Comparison of ENCODE assay signal across 16 mouse cellular contexts in genomic region chr15:25360825-25361224, GRCm38 (mm10). TPM values are rescaled to one million over a fixed set of nuclear protein-coding genes. Genes with fewer than 3 reads are reported as not detected.
DNase-seq lines count a peak whose midpoint lies in the region; ATAC-seq lines count a peak whose summit lies in the region.
"Had no signal": no experiment of that assay in that cellular context is flagged by ENCODE, and none has a peak within 500 bp of the region (broad histone marks: within the 10 kb centered on the region; RNA-seq: fewer than 3 reads in every experiment).

No protein-coding gene starts in this region.

- no peaks in the 10 kb centered on the region for H3K27me3 ChIP-seq in forebrain, embryonic 13.5 days
- H3K27me3 ChIP-seq in forebrain, embryonic 12.5 days: no peaks in the 10 kb centered on the region
- no peaks in the 10 kb centered on the region for H3K27me3 ChIP-seq in midbrain, embryonic 15.5 days (replicated peaks)
- H3K27me3 ChIP-seq: lung, embryonic 15.5 days had no signal

- peaks cover 18% of the 10 kb centered on the region for H3K36me3 ChIP-seq in forebrain, embryonic 13.5 days (ENCODE audit: poor library complexity, severe bottlenecking)
- H3K36me3 ChIP-seq in forebrain, embryonic 12.5 days (replicated peaks): peaks cover 11% of the 10 kb centered on the region; the same call in 1 of the 2 replicates
- no peaks in the 10 kb centered on the region for H3K36me3 ChIP-seq in midbrain, embryonic 15.5 days (replicated peaks)
- H3K36me3 ChIP-seq: heart, embryonic 13.5 days had no signal

- H3K4me2 ChIP-seq in forebrain, embryonic 13.5 days: no peak overlapping the region
- H3K4me2 ChIP-seq in forebrain, embryonic 12.5 days: no peak overlapping the region
- H3K4me2 ChIP-seq in midbrain, embryonic 15.5 days: no peak overlapping the region
- H3K4me2 ChIP-seq: heart, embryonic 13.5 days; liver, embryonic 11.5 days; lung, embryonic 15.5 days had no signal

- peaks cover 62% of the 10 kb centered on the region for H3K4me1 ChIP-seq in forebrain, embryonic 13.5 days
- H3K4me1 ChIP-seq in forebrain, embryonic 12.5 days: peaks cover 55% of the 10 kb centered on the region
- H3K4me1 ChIP-seq in midbrain, embryonic 15.5 days: peaks cover 66% of the 10 kb centered on the region

- peak; percentile 22; the same call in 1 of the 2 replicates for ATAC-seq in forebrain, embryonic 13.5 days
- no peak; the same call in 1 of the 2 replicates for ATAC-seq in forebrain, embryonic 12.5 days (ENCODE audit: low FRiP score)
- ATAC-seq in midbrain, embryonic 15.5 days (replicated peaks): peak; percentile 24

- H3K9me3 ChIP-seq in forebrain, embryonic 13.5 days (replicated peaks): no peaks in the 10 kb centered on the region
- H3K9me3 ChIP-seq in forebrain, embryonic 12.5 days: no peaks in the 10 kb centered on the region
- H3K9me3 ChIP-seq in midbrain, embryonic 15.5 days: no peaks in the 10 kb centered on the region
- H3K9me3 ChIP-seq: heart, embryonic 13.5 days; lung, embryonic 15.5 days had no signal

- no peak overlapping the region for H3K9ac ChIP-seq in forebrain, embryonic 13.5 days
- H3K9ac ChIP-seq in forebrain, embryonic 12.5 days: no peak overlapping the region
- H3K9ac ChIP-seq in midbrain, embryonic 15.5 days: no peak overlapping the region
- H3K9ac ChIP-seq: heart, embryonic 13.5 days; lung, embryonic 15.5 days had no signal

- H3K27ac ChIP-seq in forebrain, embryonic 13.5 days: no peak overlapping the region
- no peak overlapping the region for H3K27ac ChIP-seq in forebrain, embryonic 12.5 days
- H3K27ac ChIP-seq in midbrain, embryonic 15.5 days: 0 out of 2 replicates have a peak overlapping the region, but pooled peaks have one; percentile 8
- H3K27ac ChIP-seq: heart, embryonic 13.5 days; lung, embryonic 15.5 days had no signal

- 51% methylated on average over 5 of the region's 5 CpGs for WGBS in forebrain, embryonic 13.5 days
- WGBS in forebrain, embryonic 12.5 days: 48% methylated on average over 5 of the region's 5 CpGs
- 43% methylated on average over 5 of the region's 5 CpGs for WGBS in midbrain, embryonic 15.5 days

- peak; percentile 25 for DNase-seq in right cerebral cortex, postnatal 4 days
- DNase-seq in right cerebral cortex, adult 2 months (ENCODE audit: low spot score in 2 of 2): no peak
- DNase-seq in layer of hippocampus, postnatal 10 days (ENCODE audit: low spot score in 2 of 2): no peak
- DNase-seq in heart, adult 11 months: no peak
- DNase-seq: cerebellum, adult 11-12 months; gastrocnemius, postnatal 36 days; heart, postnatal 4 days; kidney, adult 11 months; kidney, postnatal 14 days; thymus, postnatal 25 days had no signal

- no peak overlapping the region for H3K4me3 ChIP-seq in forebrain, embryonic 13.5 days
- no peak overlapping the region for H3K4me3 ChIP-seq in forebrain, embryonic 12.5 days (replicated peaks)
- no peak overlapping the region for H3K4me3 ChIP-seq in midbrain, embryonic 15.5 days
- H3K4me3 ChIP-seq: heart, embryonic 13.5 days; lung, embryonic 15.5 days had no signal

RNA-seq across cellular contexts. Expression of gene Basp1, which starts 52.7 kb away (rescaled TPM):
- 154 and 164 TPM in 2 replicates for polyA plus RNA-seq in forebrain, embryonic 13.5 days (2015; fragmentation: Nextera tagmentation; extraction: Ambion mirVana)
- 154 and 231 TPM in 2 replicates for polyA plus RNA-seq in forebrain, embryonic 12.5 days (2016; fragmentation: Nextera tagmentation; extraction: Ambion mirVana)
- 375 and 400 TPM in 2 replicates for polyA plus RNA-seq in midbrain, embryonic 15.5 days (2015; fragmentation: Nextera tagmentation; extraction: Ambion mirVana)
- 1,000 to 10,000 TPM; 1,220 to 1,337 TPM for total RNA-seq in layer of hippocampus, postnatal 10 days (2021)
